Mouse (Mus musculus) activated CD4-positive, CD25-positive, alpha-beta regulatory T cell, adult 4 months (primary cell): ENCODE data around the gene Adamts9. TPM values are rescaled to one million over a fixed set of nuclear protein-coding genes. Genes with fewer than 3 reads are reported as not detected.

Experiments
- ATAC-seq: one replicate; pipeline ENCODE4 v1.8.0; 2017
- polyA plus RNA-seq, 2 experiments: library from polyadenylated mRNA; unstranded; fragments of 100-300 nt; shearing (Covaris generic); gene quantifications; one replicate each; pipeline ENCODE4 v1.2.1; 2017

Gene Adamts9
- polyA plus RNA-seq, 2 experiments from 2014 or later = 0.24 TPM; not detected in 1

DNA sequence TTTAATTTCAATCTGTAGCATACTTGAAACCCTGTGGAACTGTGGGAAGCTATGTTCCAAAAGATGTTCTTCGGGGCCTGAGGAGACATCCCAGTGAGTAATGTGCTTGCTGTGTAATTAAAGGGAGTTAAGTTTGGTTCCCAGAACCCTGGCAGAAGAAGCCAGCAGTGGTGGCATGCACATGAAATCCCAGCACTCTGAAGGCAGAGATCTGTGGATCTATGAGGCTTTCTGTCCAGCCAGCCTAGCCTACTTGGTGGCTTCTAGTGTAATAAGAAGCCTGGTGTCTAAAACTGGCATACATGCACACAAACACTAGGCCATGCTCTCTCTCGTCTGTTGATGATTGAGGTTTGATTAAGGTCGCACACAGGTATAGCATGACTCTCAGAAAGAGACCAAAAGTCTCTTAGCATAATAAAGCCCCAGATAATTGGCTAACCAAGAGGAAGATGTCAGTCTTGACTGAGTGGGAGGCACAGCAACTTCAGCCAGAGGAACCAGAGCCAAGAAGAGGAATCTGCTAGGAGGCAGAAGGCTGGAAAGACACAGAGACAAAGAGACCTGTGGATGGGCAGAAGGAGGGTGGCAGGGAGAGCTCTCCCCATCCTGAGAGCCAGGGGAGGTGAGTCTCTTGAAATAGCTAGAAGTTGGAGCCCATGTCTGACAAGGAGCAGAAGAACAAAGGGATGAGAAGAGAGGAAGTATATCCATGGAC lies 138.9 kb downstream of the Adamts9 start:
- ATAC-seq = no peak

DNA sequence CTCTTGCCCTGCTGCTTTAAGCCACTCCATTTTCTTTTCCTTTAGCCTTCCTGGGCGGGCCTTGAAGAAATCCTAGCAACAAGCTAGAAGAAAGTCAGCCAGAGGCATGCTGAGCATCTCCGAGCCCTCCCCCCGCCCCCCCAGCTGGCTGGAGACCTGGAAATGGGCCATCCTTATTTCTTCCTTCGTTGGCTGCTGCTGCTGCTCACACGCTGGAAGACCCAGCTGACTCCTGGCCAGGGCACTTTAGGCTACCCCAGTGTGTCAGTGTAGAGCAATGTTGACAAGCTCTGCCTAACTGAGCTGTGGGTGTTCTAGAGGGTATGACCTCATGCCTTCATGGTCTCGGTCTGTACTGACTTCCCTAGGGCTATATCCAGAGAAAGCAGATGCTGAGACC lies 140.1 kb downstream of the Adamts9 start:
- ATAC-seq = no peak

DNA sequence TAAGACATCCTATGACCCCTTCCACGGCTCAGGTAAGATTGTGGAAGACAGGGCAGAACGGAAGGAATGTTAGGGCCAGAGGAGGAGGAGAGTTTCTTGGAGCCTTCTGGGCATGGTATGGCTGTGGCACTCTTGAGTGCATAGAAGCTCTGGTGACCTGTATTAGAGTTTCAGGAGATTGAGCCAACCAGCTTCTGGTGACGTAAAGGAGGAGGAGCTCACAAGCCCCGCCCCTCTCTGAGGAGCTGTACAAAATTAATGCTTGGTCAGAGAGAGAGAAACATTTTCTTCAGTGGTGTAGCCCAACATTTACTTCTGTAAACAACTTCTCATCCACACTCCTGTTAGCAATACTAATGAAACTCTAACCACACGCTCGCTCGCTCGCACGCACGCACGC lies 140.9 kb downstream of the Adamts9 start:
- no peak for ATAC-seq

DNA sequence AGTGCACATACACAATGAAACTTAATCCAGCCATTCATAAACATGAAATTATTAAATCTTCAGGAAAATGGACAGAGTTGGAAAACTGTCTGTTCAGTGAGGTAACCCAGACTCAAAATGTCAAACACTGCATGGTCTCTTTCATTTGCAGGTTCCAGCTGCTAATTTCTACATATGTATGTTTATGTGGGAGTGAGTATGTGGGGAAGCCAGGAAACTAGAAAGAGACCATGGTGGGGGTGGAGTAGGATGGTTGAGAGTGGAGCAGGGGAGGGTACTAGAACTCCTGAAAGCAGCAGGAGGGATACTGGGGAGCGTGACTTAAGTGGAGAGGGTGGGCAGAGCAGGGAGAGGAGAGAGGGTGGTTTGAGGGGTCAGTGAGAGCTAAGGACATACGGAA lies 141.8 kb downstream of the Adamts9 start:
- ATAC-seq = no peak

DNA sequence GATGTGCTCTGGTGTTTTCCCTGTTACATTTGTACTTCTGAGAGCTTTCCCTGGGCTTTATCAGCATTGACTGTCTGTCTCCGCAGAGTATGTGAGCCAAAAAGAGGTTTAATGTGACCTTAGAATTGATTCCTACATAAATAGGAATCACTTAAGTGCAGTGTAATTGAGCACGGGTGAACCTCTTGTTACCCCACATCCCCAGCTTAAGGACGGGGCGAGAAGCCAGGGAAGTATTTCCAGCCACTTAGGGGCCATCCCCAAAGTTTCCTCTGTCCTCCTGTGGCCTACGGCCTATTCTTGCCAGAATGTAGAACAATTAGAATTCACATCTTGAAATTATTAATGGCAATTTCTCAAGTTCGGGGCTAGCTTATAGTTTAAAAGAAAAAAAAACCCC lies 149.5 kb downstream of the Adamts9 start:
- ATAC-seq = no peak

DNA sequence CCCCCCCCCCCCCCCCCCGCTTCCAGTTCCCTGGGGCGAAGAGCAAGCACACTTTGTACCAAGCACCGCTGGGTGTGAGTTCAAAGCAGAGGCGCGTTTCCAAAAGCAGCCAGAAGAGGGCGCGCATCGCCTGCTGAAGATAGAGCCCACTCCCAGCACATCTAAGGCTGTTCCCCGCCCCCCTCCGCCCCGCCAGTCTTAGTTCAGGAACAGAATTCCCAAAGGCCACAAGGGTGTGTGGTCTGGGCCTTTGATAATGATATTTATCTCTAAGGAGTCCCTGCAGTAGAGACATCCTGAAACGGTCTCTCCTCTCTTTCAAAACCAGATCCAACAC lies 155.9 kb downstream of the Adamts9 start:
- ATAC-seq = no peak

DNA sequence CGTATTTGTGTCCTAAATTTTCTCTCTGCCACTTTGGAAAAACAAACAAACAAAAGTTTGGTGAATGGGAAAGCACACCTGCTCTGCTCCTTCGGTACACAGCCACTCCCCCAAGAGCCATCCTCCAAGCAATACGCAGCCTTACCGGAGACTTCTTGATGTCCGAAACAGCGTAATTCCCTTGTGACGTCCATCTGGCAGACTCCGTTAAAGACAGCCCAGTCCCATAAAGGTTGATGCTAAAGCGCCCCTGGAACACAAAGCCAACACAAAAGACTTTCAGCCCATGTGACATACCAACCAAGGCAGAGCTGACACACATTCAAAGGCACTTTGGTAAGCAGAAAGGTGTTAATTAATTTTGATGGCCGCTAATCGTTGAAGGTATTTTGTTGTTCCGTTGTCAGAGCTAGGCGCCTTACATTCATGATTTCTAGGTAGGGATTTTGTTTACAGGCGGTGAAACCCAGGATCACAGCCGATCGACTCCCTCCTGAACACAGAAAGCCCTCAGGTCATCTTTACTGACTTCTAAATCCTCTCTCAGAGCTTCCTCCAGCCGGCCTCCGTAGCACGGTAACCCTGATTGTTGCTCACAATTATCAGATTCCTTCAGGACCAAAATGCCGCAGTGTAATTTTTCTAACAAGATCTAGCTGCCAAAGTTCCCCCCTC lies 156.5 kb downstream of the Adamts9 start:
- ATAC-seq = no peak

DNA sequence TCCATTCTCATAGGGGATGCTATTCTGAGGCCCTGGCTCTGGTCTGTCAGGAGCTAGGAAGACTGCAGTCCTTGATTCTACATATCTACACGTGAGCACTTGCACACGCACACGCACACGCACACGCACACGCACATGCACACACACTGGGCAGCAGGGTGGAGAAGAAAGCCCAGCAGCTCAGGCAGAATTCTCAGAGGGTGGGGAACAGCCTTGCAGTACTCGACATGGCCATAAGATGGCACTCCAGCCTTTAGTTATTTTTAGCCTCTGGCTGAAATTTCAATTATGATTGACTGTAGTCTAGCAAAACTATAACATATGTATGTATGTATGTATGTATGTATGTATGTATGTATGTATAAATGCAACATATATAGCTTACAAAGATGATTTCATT lies 158.5 kb downstream of the Adamts9 start:
- no peak for ATAC-seq

DNA sequence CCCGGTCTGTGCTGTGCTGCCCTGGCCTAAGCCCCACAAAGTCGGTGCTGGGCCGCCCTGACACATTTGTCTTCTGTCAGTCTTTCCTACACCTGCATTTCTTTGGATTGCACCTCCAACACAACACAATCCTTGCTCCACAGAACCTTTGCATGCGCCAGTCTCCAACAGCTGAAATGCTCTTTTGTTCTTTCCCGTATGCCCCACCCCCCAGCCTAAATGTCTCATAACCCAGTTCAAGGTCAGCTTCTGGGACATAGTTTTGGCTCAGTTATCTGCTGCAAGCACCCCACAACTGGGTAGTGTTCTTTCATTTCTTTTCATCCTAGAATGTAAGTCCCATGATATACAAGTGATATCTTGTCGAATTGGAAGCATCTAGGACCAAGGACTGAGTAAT lies 161.8 kb downstream of the Adamts9 start:
- ATAC-seq = no peak

DNA sequence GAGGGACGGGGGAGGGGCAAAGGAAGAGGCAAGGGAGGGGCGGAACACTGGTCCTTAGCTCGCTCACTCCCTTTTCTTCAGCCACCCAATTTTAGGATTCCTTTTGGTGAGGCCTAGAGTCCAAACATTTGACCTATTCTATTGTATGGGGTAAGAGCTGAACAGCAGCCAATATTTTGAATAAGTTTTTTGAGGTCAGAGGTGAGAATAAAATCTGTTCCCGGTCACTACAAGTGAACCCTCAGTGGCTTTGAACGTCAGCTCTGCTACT lies 163.4 kb downstream of the Adamts9 start:
- no peak for ATAC-seq

DNA sequence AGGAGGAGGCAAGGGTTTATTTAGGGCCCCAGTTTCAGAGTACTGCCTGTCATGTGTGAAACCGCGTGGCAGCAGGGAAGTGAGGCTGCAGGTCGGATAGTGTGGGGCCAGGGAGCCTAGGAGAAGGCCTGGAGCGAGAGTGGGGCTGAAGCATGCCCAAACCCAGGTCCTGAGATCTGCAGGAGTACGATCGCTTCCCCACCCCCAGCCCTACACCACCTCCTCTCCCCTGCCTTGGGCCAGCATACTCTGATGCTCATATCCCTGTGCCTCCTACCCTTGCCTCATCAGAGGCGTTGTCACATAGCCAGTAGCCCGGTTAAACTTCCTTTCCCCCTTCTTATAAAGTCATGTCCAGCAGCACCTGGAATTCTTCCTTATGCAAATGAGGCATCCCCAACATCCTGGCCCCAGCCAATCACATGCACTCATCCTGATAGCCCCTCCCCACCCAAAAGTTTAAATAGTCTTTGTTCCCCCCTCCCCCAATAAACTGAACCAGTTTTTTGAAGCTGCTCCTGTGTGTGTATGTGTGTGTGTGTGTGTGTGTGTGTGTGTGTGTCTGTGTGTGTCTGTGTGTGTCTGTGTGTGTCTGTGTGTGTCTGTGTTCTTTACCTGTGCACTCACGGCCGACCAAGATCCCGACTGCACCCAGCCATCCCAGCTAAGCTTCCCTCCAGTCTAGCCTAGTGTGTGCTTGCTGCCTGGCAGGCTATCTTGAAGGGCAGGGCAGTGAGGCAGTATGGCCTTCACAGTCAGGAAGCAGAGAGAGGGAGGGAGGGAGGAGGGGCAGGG lies 164.0 kb downstream of the Adamts9 start:
- no peak for ATAC-seq

DNA sequence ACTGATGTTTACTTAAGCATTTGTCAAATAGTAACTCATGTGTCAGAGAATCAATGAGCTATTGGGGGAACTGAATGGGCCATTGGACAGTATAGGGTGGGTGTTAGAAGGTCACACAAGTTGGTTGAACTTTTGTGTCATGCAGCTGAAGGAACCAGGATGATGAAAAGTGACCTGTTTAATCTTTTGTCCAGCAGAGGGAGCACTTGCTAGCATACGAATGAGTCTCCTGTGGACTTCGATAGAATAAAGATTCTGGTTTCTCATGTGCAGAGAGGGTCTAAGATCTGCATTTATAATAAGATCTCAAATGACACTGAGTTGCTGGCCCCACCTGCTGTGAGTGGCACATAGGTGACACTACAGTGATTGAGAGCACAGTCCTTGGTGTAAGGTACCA lies 166.9 kb downstream of the Adamts9 start:
- ATAC-seq = no peak

DNA sequence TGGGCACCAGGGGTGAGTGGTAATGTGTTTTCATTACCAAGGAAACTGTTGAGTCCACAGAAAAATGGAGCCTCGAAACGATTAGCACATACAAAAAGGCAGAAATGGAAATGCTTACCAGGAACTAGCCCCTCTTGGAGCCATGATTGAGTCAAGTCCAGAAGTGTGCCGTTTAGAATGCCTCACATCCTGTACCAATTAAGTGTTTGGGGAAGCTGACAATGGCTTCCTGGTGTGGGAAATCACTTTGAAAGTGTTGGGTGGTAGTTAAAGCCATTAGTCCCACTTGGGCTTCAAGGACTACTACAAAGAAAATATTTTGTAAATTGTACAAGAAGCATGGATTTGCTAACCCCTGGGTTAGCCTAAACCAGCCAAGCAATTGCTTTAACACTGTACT lies 180.9 kb downstream of the Adamts9 start:
- ATAC-seq = no peak

DNA sequence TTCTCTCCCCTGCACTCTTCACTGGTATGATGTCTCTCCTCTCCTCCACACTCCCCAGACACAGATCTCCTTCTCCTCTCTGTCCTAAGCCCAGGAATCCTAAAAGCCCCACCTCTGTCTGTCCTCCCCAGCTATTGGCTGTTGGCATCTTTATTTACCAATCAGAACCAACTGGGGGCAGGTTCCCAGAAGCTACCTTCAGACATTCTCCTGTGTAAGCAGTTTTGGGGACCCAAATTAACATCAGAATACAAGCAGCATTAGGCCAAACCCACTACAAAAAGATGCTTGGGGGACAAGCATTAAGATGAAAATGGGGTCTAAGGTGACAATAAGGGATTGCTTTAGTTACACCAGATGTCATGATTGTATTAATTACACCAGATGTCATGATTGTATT lies 183.7 kb downstream of the Adamts9 start:
- ATAC-seq = no peak

DNA sequence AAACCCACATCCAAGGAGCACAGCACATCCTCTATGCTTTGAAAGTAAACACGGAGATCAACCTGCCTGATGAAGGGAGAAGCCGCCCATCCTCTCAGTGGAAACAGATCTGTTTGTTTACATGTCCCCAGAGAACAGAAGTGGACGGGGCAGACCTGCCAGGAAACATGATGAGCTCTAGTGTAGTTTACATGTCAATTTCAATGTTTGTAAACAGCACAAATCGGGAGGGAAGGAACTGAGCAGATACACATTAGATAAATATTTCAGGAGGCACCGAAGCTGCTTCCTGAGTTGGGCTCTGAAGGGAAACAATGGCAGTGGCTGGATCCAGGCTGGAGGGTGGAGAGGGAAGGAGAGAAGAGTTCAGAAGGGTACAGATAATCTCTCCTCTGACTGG lies 187.5 kb downstream of the Adamts9 start:
- ATAC-seq = no peak

DNA sequence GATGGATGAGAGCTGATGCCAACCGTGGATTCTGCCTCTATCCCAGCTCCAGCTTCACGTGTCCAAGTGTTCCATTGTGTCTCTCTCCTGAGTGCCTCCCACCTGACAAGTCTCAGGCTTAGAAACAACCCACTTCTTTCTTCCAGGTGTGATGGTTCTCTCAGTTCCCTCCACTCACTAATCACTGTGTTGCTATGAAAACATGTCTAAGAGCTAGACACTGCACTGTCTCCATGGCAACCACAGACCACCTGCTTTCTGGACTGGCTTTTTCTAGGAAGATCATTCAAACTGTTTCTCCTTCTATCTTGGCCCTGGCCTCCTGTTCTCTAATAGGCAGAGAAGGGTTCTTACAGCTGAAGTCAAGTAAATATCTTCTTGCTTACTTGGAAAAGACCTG lies 190.6 kb downstream of the Adamts9 start:
- no peak for ATAC-seq

DNA sequence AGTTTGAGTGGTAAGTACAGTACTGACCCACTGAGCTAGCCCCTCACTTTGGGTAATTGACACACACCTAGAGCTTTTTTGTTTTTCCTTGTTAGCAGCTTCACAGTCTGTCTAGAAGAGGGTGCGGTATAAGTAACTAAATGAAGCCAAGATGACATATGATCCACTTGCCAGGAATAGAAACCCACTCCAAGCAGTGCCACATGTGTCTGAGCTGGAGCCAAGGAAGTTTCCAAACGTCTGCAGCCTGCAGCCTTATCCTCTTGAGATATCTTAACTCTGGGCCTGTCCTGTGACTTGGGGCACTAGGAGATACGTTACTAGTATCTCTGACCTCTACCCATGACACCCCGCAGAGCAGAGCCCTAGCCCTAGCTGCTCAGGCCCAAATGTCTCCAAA lies 193.9 kb downstream of the Adamts9 start:
- ATAC-seq = no peak

DNA sequence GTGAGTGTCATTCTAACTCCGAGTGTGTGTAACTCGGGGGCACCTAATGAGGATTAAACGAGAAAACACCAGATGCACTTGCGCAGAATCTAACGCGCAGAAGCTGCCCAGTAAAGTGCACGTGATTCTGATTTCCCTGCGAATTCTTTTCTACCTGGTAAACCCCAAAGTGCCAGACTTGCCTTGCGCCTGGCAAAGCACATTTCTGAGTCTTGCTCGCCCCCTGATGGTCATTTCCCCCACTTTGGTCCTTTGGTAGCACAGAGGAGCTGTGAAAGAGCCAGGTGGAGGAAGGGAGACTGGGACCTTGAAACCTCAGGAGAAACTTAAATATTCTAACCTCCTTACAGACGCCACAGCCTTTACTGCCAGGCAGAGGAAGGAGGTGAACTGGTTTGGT lies 199.7 kb downstream of the Adamts9 start:
- no peak for ATAC-seq

DNA sequence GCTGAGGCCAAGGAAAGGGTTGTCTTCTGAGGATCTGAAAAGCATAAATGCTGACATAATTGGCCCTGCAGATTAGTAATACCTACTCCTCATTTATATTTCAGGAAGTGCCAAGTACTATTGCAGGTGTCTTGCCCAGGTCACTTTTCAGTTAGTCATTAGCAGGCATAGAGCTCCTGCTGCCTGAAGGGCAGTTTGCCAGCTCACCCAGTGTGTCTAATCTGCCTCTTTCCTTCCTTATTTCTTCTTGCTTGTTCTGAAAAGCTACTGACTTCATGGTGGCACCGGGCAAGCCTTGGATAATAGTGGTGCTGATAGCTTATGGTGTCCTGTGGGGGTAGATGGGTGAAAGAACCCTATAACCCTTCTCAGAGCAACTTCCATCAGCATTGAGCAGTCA lies 206.2 kb downstream of the Adamts9 start:
- no peak for ATAC-seq

DNA sequence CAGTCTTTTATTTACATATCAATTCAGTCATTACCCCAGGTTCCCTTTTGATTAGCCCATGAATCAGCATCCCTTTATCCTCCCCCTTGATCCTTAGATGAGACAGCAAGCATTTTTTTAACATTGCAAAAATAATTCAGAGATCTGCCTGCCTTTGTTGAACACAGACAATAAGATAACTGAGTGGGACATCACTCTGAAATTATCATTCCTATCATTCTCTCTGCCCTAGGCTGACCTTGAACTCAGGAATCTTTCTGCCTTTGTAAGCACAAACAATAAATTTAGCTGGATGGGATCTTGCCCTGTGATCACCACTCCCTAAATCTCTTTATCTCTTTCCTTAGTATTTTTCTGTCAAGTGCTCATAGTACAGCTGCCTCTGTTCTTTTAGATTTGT lies 209.6 kb downstream of the Adamts9 start:
- no peak for ATAC-seq

DNA sequence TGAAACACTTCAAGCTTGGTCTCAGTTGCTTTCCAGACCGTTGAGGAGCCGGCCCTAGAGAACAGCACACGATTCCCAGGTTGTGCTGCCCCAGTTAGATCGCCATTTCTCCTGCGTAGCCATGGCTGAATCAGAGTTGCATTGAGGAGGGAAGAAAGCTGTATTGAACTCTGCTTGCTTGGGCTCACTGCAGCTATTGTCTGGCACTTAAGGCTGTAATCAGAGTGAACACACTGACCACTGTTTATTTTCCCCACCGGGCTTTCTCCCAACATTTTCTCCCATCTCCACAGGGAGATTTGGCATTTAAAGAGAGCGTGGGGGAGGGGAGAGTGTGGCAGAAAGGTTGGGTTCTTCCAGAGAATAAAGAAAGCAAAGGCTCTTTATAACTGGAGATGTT lies 214.8 kb downstream of the Adamts9 start:
- no peak for ATAC-seq

DNA sequence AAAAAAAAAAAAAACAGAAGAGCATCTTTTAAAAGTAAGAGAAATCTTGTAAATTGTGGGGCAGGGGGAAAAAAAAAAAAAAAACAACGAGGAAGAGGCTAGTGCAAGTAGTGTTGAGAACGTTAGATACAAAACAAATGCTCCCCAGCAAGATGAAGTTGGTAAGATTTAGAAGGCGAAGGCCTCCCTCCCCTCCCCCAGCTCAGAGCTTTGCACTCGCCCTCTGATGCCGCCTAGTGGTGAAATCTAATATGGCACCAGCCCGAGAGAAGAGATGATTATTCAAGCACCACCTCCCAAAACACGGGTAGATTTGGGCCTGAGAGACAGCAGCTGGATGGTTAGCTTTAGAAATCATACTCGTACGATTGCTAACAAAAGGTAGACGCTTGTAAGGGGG lies 215.2 kb downstream of the Adamts9 start:
- ATAC-seq = no peak

DNA sequence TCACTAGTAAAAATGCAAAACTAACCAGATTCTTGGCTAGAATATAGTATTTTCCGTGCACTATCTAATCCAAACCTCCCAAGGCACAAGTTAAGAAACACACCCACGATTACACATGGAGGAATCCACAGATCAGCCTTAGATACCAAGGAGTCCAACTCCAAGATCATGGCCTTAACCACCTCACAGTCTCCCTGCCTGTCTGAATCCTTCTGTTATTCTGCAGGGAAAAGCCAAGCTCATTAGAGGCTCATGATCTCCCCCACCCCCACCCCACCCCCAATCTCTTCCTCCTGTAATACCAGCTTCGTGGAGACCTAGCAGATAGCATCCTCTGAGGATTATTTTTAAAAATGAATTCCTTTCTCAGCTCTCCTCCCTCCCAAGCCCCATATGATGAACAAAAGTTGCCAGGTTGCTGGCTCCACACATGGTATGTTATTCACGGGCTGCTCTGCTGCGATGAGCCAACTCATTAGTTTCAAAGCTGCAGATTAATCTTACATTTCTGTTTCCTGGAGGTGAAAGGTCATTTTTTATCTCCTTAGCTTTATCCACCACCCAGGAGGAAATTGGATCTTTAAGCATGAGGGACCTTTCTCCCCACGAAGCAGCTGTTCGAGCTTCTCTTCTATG lies 215.8 kb downstream of the Adamts9 start:
- ATAC-seq = no peak

DNA sequence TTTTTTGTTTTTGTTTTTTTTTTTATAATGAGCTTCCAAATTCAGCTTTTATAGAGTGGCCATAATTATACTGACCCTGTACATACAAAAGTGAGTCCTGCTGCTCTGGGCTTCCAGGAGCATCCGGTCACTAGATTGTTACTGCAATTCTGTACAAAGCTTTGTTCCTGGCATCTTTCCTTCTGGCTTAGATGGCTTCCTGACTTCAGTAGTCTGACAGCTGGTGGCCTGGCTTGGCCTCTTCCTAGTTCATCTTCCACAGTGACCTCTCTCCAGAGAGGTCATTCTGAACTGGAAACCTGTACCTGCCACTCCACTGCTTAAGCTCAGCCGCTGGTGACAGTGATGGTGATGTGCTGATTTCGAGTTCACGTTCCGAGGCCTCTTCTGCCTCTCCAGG lies 217.2 kb downstream of the Adamts9 start:
- no peak for ATAC-seq
